Mouse (Mus musculus): Measurements from ENCODE around the gene Olfr287.

Olfr287 gene

DNA sequence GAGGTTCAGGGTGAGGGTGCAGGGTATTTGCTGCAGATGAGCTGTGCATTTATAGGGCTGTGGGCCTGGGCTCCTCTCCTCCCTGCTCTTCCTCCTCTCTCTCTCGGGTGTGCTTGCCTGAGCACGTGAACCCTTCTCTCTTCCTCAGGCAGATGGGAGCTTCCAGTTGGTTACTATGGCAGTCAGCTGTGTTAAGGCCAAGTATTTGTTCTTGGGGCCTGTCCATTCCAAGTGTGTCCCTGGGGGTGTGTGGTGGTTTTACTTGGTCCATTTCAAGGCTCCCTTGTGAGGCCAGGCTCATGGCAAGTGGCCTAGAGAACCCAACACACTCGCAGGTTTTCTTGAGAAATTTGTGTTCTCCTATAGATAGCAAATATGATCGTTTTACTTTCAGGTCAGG, at the start of gene Olfr287, which contains the start of gene Gm44579:
Gene Olfr287 (minus strand): TSS at position 180 of the 400 bp plus-strand sequence.
Gene Gm44579 (minus strand): TSS at position 101 of the 400 bp plus-strand sequence.
- DNase-seq (ENCODE audit: low spot score), result no peak

DNA sequence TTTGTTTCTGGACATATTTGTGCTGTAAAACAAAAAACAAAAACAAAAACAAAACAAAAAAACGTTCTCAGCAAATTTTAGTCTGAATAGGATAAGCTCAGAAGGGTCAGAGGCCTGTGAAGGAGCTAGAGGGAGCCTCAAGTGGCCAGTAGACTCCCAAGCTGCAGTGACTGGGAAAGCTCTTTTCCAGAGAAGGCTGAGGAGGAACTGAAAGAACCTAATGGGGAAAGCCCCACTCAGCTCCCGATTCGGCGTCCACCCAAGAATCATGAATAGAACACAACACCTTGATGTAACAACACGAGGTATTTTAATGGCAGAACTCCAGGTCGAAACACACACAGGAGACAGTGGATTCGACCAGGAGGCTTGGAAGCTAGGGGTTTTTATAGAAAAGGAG, 36.9 kb upstream of the Olfr287 start:
- no peak for DNase-seq (ENCODE audit: low spot score)

DNA sequence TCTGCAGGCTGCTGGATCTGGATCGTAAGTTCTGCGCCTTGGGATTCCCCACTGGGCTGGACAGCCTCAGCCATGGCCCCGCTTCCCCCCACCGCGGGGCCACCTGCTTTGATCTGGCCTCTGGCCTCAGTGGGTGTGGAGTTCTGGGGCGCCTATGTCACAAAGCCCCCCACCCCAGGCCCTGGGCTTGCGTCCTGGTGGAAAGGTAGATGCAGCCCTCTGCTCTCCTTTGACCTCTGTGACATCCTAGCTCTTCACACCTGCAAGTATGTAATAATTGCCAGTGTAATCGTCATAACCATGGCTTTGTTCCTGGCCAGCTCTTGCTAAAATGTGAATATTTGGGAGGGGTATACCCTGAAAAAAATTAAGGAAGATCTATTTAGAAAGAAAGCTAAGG, 36.3 kb upstream of the Olfr287 start, which contains the start of gene H1fnt:
Gene H1fnt (minus strand): TSS at position 101 of the 400 bp plus-strand sequence.
- no peak for DNase-seq (ENCODE audit: low spot score)

DNA sequence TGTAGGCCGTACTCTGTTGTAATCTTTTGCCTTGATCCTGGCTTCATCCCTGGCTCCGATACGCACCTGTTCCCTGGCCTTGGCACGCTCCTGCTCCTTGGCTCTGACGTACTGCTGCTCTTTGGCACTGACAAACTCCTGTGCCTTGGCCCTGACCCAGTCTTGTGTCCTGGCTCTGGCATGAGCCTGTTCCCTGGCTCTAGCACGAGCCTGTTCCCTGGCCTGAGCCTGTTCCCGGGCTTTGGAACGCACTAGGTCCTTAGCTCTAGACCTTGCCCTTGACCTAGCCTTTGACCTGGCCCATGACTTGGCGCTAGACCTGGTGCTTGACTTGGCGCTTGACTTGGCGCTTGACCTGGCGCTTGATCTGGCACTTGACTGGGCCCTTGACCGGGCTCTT, 35.4 kb upstream of the Olfr287 start:
- no peak for DNase-seq (ENCODE audit: low spot score)

DNA sequence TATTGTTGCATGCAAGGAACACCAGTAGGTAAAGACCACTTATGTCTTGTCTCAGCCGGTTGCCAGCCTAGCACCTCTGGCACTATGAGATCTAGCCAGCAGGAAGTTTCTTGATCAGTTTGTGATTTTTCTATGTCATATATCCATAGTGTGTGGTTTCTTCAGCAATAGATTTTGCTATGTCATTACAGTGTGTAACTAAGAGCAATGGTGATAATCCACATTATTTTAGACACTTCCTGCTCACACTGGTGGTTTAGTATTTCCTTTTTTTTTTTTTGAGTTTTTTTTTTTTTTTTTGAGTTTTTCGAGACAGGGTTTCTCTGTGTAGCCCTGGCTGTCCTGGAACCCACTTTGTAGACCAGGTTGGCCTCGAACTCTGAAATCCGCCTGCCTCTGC, 14.6 kb upstream of the Olfr287 start:
- no peak for DNase-seq (ENCODE audit: low spot score)

DNA sequence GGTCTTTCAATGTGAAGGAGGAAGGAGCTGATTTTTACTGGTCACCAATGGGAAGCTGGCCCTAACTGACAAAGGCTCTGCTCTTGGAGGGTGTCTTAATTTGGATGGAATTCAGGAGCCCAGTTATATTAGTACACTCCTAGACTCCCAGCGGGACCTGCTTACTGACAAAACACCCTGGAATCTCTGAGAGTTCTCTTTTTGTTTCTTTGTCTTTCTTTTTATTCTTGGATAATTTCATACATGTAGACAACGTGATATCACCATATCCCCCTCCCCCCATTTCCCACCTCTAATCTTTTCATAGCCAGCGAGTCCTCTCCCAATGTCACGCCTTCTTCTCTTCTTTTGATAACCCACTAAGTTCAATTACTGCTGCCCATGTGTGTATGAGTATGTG, 13.5 kb upstream of the Olfr287 start, which contains the start of gene Olfr286:
Gene Olfr286 (minus strand): TSS at position 101 of the 400 bp plus-strand sequence.
- DNase-seq (ENCODE audit: low spot score), result no peak

DNA sequence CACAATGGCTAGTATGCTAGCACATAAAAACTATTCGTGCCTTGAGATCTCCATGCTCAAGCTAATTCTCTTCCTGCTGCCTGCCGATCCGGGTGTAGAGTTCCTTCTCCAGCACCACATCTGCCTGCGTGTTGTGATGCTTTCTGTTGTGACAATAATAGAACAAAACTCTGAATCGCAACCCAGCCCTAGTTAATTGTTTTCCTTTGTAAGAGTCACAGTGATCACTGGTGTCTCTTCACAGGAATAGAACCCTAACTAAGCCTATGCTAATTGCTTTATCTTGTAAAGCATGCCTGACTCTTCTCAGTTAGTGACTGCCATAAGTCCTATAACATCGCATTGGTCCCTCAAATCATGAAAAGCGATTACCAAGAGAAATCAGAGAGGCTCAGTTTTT, 5.2 kb upstream of the Olfr287 start:
- DNase-seq (ENCODE audit: low spot score), result no peak

DNA sequence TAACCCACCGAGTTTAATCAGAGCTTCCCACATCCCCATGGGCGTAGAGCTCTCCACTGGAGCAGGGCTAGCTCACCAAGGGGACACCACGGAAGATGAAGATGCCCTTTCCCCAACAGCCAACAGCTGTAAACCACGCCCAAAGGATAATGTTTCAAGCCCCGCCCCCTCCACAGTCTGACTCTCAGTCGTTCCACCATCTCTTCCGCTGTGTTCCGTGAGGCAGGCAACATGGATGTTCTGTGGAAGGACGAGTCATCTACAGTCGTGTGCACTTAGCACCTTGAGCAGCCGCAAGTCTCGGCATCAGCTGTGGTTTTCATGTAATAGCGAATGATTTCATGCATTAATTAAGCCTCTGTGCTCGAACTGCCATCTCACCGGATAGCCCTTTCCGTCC, 4.8 kb upstream of the Olfr287 start:
- DNase-seq (ENCODE audit: low spot score), result no peak

DNA sequence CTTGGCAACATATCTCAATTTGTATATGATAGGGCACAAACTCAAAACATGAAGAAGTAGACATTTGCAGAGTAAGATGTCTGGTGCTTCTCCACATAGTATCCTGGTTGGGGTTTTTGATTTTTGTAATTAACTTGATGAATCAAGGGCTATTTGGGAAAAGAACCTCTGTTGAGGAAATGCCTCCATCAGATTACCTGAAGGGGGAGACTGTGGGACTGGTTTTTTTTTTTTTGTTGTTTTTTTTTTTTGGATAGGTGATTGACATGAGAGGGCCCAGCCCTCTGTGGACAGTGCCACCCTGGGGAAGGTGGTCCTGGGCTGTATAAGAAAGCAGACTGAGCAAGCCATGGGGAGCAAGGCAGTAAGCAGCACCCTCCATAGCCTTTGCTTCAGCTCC, 1.5 kb upstream of the Olfr287 start:
- DNase-seq (ENCODE audit: low spot score), result no peak

DNA sequence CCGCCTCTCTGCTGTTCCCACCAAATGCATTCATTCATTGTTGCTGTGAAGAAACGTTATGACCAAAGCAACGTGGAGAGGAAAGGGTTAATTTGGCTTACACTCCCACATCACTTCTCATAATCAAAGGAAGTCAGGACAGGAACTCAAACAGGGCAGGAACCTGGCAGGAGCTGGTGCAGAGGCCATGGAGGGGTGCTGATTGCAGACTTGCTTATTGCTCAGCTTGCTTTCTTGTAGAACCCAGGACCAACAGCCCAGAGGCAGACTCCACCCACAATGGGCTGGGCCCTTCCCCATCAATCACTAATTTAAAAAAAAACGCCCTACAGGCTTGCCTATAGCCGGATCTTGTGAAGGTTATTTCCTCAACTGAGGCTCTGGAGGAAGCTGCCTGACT, 6.7 kb downstream of the Olfr287 start:
- no peak for DNase-seq (ENCODE audit: low spot score)

DNA sequence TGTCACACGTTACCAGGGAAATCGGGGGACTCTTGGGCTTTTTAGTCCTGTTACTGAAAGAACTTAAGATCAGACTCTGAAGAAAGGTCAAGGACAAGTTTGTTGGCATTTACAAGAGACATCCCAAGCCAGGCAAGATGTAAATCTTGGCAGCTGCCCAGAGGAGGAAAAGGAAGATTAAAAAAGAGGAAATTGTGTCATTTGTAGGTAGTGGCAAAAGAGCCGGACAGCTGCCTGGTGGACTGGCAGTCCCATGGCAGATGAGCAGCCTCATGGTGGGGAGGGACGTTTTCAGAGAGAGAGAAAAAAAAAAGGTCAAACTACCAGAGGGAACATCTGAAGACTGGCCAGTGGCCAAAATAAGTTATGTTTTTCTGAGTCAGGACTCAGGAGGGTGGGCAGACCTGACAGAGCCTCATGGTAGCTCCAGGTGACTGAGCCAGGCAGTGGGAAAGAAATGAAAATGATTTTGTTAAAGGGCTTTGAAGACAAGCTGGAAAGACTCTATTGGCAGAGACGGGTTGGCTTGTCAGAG, 7.5 kb downstream of the Olfr287 start:
- no peak for DNase-seq (ENCODE audit: low spot score)

DNA sequence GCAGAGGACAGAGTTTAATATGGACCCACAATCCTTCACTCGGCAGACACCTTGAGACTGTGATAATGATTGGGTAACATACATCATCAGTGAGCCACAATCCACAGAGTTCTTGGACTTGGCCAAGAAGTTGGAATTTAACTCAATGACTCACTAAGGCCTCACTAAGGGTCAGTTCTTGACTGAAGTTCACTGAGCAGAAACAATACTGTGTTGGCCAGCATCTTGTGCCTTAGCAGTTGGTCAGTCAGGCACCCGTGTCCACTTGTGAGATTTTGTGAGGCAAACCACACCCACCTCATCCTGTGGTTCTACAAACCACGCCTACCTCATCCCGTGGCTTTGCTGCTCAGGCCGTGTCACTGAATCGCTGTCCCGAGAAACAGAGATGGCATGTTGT, 11.2 kb downstream of the Olfr287 start:
- DNase-seq (ENCODE audit: low spot score), result no peak

DNA sequence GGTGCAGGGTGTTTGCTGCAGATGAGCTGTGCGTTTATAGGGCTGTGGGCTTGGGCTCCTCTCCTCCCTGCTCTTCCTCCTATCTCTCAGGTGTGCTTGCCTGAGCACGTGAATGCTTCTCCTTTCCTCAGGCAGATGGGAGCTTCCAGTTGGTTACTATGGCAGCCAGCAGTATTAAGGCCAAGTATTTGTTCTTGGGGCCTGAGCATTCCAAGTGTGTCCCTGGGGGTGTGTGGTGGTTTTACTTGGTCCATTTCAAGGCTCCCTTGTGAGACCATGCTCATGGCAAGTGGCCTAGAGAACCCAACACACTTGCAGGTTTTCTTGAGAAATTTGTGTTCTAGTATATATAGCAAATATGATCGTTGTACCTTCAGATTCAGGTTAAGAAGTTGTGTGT, 25.4 kb downstream of the Olfr287 start, which contains the start of gene Olfr288:
Gene Olfr288 (minus strand): TSS at position 101 of the 400 bp plus-strand sequence.
- DNase-seq (ENCODE audit: low spot score), result no peak

DNA sequence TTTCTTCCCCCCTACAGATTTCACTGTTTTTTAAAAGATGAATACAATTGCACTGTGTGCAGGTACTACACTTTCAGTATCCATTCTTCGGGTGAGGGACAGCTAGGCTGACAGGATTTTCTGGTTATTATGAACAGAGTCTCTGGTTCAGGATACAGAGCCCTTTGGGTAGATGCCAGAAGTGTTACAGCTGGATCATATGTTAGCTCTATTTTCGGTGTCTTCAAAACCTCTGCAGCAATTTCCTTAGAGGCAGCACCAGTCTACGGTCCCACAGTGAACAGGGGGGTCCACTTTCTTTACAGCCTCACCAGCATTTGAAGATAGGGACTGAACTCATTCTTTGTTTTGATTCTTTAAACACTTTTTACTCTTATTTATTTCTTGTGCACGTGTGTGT, 36.4 kb downstream of the Olfr287 start:
- DNase-seq (ENCODE audit: low spot score), result no peak

DNA sequence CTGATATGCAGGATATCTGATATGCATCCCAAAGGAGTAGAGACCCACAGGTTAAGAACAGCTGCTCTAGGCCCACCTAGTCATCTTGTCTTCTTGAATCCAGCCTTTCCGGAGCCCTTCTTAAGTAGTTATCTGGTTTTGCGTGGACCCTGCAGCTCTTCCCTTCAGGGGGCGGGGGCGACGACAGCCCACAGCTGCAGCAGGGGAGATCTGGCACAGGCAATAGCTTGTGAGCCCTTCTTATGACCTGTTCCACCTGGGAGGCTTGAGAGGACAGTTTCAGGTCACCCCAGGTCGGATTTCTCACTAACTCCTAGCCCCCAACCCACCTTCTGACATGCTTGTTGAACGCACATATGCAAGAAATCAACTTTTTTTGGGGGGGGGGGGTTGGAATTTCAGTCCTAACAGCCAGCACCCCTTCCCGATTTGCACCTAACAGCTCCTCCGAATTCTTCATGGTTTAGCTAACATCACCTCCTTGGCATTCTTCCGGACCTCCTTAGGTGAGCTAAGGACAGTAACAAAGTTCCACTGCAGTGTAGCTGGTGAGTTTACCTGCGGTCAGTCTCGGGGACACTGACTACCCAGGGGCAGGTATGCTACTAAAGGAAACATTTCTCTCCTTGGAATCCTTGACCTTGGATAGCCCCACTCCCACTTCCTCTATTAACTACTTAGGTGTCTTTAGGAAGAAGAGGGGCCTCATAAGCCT, 38.8 kb downstream of the Olfr287 start:
- no peak for DNase-seq (ENCODE audit: low spot score)

DNA sequence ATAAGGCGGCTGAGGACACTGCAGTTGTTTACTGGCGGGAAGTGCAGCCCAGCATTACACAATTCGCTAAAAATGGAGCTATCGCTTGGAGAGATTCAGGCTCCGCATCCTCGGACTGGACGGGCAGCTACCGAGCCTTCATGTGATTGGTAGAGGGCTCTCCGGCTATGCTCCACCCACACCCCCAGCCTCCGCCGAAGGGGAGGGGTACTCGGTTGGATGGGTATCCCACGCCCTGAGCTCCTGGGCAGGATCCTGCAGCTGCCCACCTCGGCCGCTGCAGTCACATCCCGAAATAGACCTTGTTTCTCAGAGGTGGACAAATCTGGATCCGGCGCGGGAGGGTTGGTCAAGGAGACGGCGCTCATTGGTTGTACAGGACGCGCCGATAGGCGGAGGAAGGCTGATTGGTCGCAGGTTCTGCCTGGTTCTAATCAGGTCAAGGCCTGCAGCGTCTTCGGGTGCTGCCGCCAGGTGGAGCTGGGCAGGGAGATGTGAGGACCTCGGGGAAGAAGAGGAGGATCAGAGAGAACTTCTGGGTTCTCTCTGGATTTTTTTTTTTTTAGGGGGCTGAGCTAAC, 39.6 kb downstream of the Olfr287 start:
- peak; percentile 61 for DNase-seq (ENCODE audit: low spot score)

DNA sequence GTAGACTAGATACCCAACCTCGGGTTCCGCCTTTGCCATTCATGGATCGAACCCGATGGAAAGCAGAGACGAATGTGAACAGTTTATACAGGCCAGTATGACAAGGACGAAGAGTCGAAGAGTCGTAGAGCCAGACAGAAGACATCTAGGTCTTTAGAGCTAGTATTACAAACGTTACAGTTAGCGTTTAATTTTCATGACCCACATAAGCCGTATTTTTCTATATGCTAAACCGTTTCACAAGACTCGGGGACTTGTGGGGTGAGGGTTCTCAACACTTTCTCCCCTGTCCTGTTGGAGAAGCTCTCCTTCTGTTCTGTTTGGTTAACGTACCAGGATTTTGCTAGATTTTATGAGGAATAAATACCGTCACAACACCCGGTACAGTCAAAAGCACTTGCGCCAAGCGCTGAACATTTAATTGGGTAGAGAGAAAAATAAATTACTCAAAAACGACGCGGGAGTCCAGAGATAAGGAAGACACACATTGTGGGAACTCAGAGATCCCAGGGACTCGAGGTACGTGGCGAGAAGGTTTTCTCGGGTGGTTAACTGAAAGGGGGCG, 40.2 kb downstream of the Olfr287 start:
- no peak for DNase-seq (ENCODE audit: low spot score)

DNA sequence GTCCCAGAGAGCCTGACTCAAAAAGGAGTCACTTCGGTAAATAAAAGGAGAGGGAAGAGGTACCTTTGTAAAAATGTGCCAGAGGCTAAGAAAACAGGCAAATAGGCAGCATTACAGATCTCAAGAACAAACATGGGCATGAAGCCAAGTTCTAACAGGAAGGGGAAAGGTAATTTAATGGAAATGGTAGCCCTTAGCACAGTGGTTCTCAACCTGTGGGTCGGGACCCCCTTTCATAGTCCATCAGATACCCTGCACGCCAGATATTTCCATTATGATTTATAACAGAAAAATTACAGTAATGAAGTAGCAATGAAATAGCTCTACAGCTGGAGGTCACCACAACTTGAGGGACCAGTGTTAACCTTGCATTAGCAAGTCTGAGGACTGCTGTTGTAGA, 43.5 kb downstream of the Olfr287 start:
- no peak for DNase-seq (ENCODE audit: low spot score)

DNA sequence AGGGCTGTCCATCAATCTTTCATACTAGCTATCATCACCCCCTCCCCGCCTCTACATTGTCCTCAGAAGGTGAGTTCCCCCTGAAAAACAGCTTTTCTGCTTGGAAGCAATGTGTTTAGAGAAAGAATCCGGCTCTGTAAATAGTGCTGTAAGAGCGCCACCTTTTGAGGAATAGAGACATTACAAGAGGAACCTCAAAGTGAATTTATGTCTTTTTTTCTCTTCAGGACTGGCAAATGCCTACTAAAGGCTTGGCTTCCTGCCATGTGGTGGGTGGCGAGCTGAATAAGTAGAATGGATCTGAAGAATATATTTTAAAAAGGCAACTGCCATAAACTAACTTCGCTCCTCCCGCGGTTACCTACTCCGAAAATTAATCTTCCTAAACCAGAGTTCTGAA, 47.0 kb downstream of the Olfr287 start:
- peak; percentile 17 for DNase-seq (ENCODE audit: low spot score)

DNA sequence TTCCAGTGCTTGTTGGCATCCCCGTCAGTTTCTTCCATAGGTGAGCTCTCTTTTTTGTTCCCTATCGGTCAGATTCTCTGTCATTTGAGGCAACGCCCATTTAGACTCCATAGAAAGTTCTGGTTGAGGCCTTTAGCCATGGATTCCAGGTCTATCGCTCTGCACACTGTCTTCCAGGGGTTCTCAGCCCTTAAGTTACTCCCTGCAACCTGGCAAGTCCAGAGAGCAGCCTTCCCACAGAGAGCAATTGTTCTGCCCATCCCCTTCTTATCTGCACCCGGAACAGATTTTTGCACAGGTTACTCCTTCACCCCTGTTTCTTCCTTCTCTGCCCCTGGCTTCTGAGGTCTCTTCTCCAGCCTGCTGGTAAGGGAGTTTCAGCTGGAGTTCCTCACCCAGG, 48.7 kb downstream of the Olfr287 start:
- DNase-seq (ENCODE audit: low spot score), result no peak

DNA sequence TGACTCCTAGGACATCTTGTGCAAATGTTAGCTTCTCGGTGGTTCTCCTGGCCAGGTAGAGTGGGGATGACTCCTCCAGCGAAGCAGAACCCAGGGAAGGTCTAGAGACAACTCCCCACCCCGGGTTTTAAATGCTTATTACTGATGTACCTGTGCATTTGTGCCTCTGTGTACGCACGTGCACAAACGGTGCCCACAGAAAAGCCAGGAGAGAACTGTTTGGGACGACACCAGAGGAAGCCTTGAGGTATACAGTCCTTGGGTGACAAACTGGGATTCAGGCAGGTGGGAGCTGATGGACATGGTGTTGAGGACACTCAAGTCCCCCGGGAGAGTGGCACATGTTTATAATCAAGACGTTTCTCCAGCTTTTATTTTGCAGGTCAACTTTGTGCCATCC, 49.9 kb downstream of the Olfr287 start:
- no peak for DNase-seq (ENCODE audit: low spot score)

DNA sequence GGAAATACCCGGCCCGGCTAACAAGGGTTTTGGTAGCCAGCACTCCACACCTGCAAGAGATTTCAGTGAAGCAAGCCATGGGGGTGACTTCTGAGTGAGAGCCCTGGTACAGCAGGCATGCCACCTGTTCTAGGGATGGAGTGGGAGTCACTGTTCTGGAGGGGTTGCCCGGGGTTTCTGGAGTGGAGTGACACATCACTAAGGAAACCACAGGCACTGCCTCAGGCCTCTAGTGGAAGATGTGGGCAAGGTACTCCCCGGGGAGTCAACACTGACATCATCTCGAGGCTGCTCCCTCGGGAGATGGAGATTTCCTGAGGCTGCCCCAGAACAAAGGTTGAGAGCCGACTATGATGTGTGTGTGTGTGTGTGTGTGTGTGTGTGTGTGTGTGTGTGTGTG, 50.5 kb downstream of the Olfr287 start:
- no peak for DNase-seq (ENCODE audit: low spot score)

DNA sequence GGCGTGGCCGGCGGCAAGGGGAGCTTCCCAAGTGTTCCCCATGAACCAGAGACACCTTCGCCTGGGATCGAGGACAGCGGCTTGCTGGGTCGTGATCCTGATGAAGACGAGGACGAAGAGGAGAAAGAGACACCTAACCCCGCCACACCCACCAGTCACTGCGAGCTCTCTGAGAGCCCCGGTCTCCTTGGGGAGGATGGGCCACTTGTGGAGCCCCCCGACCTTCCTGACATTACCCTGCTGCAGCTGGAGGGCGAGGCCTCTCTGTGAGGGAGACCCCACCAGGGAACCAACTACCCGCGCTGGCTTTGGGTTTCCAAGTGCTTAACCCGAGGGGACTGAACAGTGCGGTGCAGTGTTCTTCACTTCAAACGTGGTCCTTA, 52.2 kb downstream of the Olfr287 start:
- no peak for DNase-seq (ENCODE audit: low spot score)
